Comparison of ENCODE assay signal across 21 mouse cellular contexts in genomic region chr17:81551856-81552635, GRCm38 (mm10).
DNase-seq lines count a peak whose midpoint lies in the region; ATAC-seq and TF ChIP-seq lines count a peak whose summit lies in the region.
"Had no signal": no experiment of that assay in that cellular context is flagged by ENCODE, and none has a peak within 500 bp of the region (broad histone marks: within the 10 kb centered on the region; RNA-seq: fewer than 3 reads in every experiment).

No protein-coding gene starts in this region.

- no peak overlapping the region for H3K9ac ChIP-seq in kidney, embryonic 14.5 days (ENCODE audit: low read depth, low read length)
- no peak overlapping the region for H3K9ac ChIP-seq in intestine, postnatal 0 days (ENCODE audit: low read depth, low read length)
- H3K9ac ChIP-seq: limb, embryonic 15.5 days; liver, embryonic 14.5 days; lung, embryonic 15.5 days; midbrain, embryonic 12.5 days; neural tube, embryonic 12.5 days had no signal

- no peak overlapping the region; the same call in 1 of the 2 replicates for H3K27ac ChIP-seq in kidney, embryonic 14.5 days (ENCODE audit: low read depth, low read length)
- H3K27ac ChIP-seq in intestine, postnatal 0 days (ENCODE audit: low read depth, low read length), result no peak overlapping the region
- H3K27ac ChIP-seq: limb, embryonic 15.5 days; liver, embryonic 14.5 days; lung, embryonic 15.5 days; midbrain, embryonic 12.5 days; neural tube, embryonic 12.5 days had no signal

- H3K4me1 ChIP-seq in kidney, embryonic 14.5 days (ENCODE audit: control insufficient read depth, insufficient read depth, low read length), result peaks cover 10% of the 10 kb centered on the region; the same call in 1 of the 2 replicates
- no peaks in the 10 kb centered on the region for H3K4me1 ChIP-seq in intestine, postnatal 0 days (replicated peaks; ENCODE audit: control insufficient read depth, insufficient read depth, low read length)
- H3K4me1 ChIP-seq: limb, embryonic 15.5 days; midbrain, embryonic 12.5 days; neural tube, embryonic 12.5 days had no signal

- H3K9me3 ChIP-seq in kidney, embryonic 14.5 days (ENCODE audit: control insufficient read depth, low read length), result no peaks in the 10 kb centered on the region
- H3K9me3 ChIP-seq in intestine, postnatal 0 days (ENCODE audit: control insufficient read depth), result no peaks in the 10 kb centered on the region
- H3K9me3 ChIP-seq: limb, embryonic 15.5 days; lung, embryonic 15.5 days; midbrain, embryonic 12.5 days; neural tube, embryonic 12.5 days had no signal

- H3K4me3 ChIP-seq in kidney, embryonic 14.5 days (ENCODE audit: low read length), result no peak overlapping the region
- H3K4me3 ChIP-seq in intestine, postnatal 0 days (ENCODE audit: low read depth, low read length), result no peak overlapping the region
- H3K4me3 ChIP-seq: limb, embryonic 15.5 days; lung, embryonic 15.5 days; midbrain, embryonic 12.5 days; neural tube, embryonic 12.5 days had no signal

- ATAC-seq in kidney, embryonic 14.5 days (ENCODE audit: low FRiP score, low TSS enrichment), result peak; percentile 55; the same call in 1 of the 2 replicates
- ATAC-seq in intestine, postnatal 0 days, result peak; percentile 66
- peak; percentile 47; the same call in 1 of the 2 replicates for ATAC-seq in monocyte, adult 5-6 weeks (replicated peaks; ENCODE audit: insufficient number of reproducible peaks, low FRiP score, low TSS enrichment, poor library complexity, severe bottlenecking)
- ATAC-seq: CD4-positive, CD25-positive, alpha-beta regulatory T cell, adult 4 months had no signal

- H3K27me3 ChIP-seq in kidney, embryonic 14.5 days (ENCODE audit: control insufficient read depth, insufficient read depth, low read length), result no peaks in the 10 kb centered on the region
- no peaks in the 10 kb centered on the region for H3K27me3 ChIP-seq in intestine, postnatal 0 days (replicated peaks; ENCODE audit: control insufficient read depth, insufficient read depth, low read length)
- H3K27me3 ChIP-seq: limb, embryonic 15.5 days; lung, embryonic 15.5 days; midbrain, embryonic 12.5 days; neural tube, embryonic 12.5 days had no signal

- DNase-seq in kidney, postnatal 36 days, result no peak
- DNase-seq in brain, adult 2 months (ENCODE audit: low read depth, low spot score), result peak; percentile 44
- no peak for DNase-seq in layer of hippocampus, postnatal 14 days (ENCODE audit: low spot score in 2 of 2)
- DNase-seq in adrenal gland, postnatal 36 days, result no peak
- DNase-seq in cerebellum, postnatal 14 days, result no peak
- DNase-seq: cerebellum, adult 8-10 months; gastrocnemius, postnatal 36 days; kidney, adult 2 months; left cerebral cortex, postnatal 4 days; lung, postnatal 4 days; right cerebral cortex, postnatal 25 days; thymus, postnatal 36 days had no signal

- 43% methylated on average over 6 of the region's 6 CpGs for WGBS in kidney, embryonic 14.5 days
- 66% methylated on average over 6 of the region's 6 CpGs for WGBS in intestine, postnatal 0 days

- no peaks in the 10 kb centered on the region for H3K36me3 ChIP-seq in kidney, embryonic 14.5 days (ENCODE audit: control insufficient read depth, insufficient read depth, low read length)
- no peaks in the 10 kb centered on the region for H3K36me3 ChIP-seq in intestine, postnatal 0 days (ENCODE audit: control insufficient read depth, insufficient read depth)
- H3K36me3 ChIP-seq: limb, embryonic 15.5 days; lung, embryonic 15.5 days; midbrain, embryonic 12.5 days; neural tube, embryonic 12.5 days had no signal

- H3K4me2 ChIP-seq in kidney, embryonic 14.5 days (replicated peaks; ENCODE audit: low read depth, low read length), result no peak overlapping the region
- no peak overlapping the region for H3K4me2 ChIP-seq in intestine, postnatal 0 days (replicated peaks; ENCODE audit: low read depth)
- H3K4me2 ChIP-seq: limb, embryonic 15.5 days; lung, embryonic 15.5 days; midbrain, embryonic 12.5 days; neural tube, embryonic 12.5 days had no signal

- TF ChIP-seq CTCF in intestine, postnatal 0 days (IDR thresholded peaks at IDR 0.05; ENCODE audit: low read depth), result peak; percentile 34
